Mouse (Mus musculus) heart, embryonic 16.5 days (tissue): Measurements from ENCODE around the gene Gm5617. TPM values are rescaled to one million over a fixed set of nuclear protein-coding genes. Genes with fewer than 3 reads are reported as not detected.
"Not testable (repeated sequence)": the region's sequence is repeated elsewhere in the genome, so short reads cannot be mapped to it uniquely, and the experiment has no call there.

Experiments used
- ATAC-seq: fragments of 200-750 bp; cut with Nextera tagmentation; replicated peaks from 2 replicates; pipeline ENCODE4 v1.8.0; 2017; ENCODE audit warnings: moderate number of reproducible peaks; ENCODE audit not compliant: insufficient read depth, low FRiP score; ENCODE audit errors: extremely low read depth
- H3K27ac ChIP-seq: fragments of 300-500 bp; sonication (generic); 2 replicates; pipeline ENCODE4 v1.5.1; 2014; ENCODE audit warnings: mild to moderate bottlenecking, low read length, control low read depth, moderate library complexity
- H3K27me3 ChIP-seq: fragments of 300-500 bp; sonication (generic); 2 replicates; pipeline ENCODE4 v1.6.1; 2014; ENCODE audit warnings: low read length, mixed read lengths; ENCODE audit not compliant: control insufficient read depth, insufficient read depth
- H3K36me3 ChIP-seq: fragments of 300-500 bp; sonication (generic); 2 replicates; pipeline ENCODE4 v1.6.1; 2014; ENCODE audit not compliant: control insufficient read depth, insufficient read depth
- H3K4me1 ChIP-seq: fragments of 300-500 bp; sonication (generic); 2 replicates; pipeline ENCODE4 v1.6.1; 2014; ENCODE audit warnings: low read length, mixed read lengths; ENCODE audit not compliant: control insufficient read depth, insufficient read depth
- H3K4me2 ChIP-seq: fragments of 300-500 bp; sonication (generic); 2 replicates; pipeline ENCODE4 v1.6.1; 2014; ENCODE audit warnings: low read depth, mild to moderate bottlenecking, control low read depth, low read length
- H3K4me3 ChIP-seq: fragments of 300-500 bp; sonication (generic); 2 replicates; pipeline ENCODE4 v1.5.1; 2014; ENCODE audit warnings: mild to moderate bottlenecking, control low read depth, low read length
- H3K9ac ChIP-seq: fragments of 300-500 bp; sonication (generic); 2 replicates; pipeline ENCODE4 v1.6.1; 2014; ENCODE audit warnings: low read length, control low read depth
- H3K9me3 ChIP-seq: fragments of 300-500 bp; sonication (generic); replicated peaks from 2 replicates; pipeline ENCODE4 v1.6.1; 2016; ENCODE audit warnings: low read length; ENCODE audit not compliant: control insufficient read depth
- WGBS: fragments of 180-500 bp; shearing (Covaris S2); extraction: QIAGEN DNeasy Blood & Tissue Kit; methylation state at CpG from one replicate; pipeline ENCODE4 v1.1.7; 2014; 5-methylcytosine and 5-hydroxymethylcytosine counted together
- polyA plus RNA-seq: library from polyadenylated mRNA; unstranded; fragments of >200 nt; fragmentation: Nextera tagmentation; extraction: Ambion mirVana; gene quantifications from 2 replicates; pipeline ENCODE4 v1.2.1, GENCODE M21; 2015

The Gm5617 gene
- polyA plus RNA-seq, 1 experiment from 2014 or later = 32.3 TPM

DNA sequence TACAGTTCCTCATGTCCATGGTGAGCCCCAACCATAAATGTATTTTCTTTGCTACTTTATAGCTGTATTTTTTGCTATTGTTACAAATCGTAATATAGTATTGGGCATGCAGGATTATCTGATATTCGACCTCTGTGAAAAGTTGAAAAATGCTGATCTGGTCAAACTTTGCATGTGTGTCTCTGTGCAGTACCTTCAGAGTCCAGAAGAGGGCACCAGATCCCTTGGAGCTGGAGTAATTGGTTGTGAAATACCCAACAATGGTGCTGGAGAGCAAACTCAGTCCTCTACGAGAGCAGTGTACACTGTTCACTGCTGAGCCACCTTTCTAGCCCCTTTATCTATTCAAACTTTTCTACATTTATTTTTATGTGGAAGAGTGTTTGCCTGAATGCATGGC lies 28.4 kb upstream of the Gm5617 start:
- Histone ChIP-seq H3K36me3 (peaks cover 22% of the 10 kb centered on the region), H3K4me2 (no peak overlapping the region), H3K27ac (no peak overlapping the region), H3K9me3 (peaks cover 7% of the 10 kb centered on the region; the same call in 1 of the 2 replicates), H3K27me3 (no peaks in the 10 kb centered on the region), H3K4me1 (no peaks in the 10 kb centered on the region), H3K9ac (no peak overlapping the region), H3K4me3 (no peak overlapping the region)
- WGBS = 54% methylated on average over 3 of the region's 3 CpGs
- ATAC-seq = no peak

DNA sequence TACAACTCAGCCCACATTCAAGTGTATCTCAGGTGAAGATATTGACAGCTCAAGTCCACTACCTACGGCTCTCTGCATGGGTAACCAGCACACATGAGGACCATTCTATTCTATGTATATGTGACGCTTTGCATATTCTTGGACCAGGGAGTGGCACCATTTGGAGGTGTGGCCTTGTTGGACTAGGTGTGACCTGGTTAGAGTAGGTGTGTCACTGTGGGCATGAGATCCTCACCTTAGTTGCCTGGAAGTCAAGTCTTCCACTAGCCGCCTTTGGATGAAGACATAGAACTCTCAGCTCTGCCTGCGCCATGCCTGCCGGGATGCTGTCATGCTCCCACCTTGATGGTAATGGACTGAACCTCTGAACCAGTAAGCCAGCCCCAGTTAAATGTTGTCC lies 27.8 kb upstream of the Gm5617 start:
- not testable (repeated sequence) for H3K4me2 ChIP-seq, H3K9ac ChIP-seq, H3K27me3 ChIP-seq, H3K4me1 ChIP-seq, ATAC-seq, H3K9me3 ChIP-seq, H3K4me3 ChIP-seq, H3K27ac ChIP-seq
- peaks cover 23% of the 10 kb centered on the region for H3K36me3 ChIP-seq
- over 99% methylated on average over 5 of the region's 5 CpGs for WGBS

DNA sequence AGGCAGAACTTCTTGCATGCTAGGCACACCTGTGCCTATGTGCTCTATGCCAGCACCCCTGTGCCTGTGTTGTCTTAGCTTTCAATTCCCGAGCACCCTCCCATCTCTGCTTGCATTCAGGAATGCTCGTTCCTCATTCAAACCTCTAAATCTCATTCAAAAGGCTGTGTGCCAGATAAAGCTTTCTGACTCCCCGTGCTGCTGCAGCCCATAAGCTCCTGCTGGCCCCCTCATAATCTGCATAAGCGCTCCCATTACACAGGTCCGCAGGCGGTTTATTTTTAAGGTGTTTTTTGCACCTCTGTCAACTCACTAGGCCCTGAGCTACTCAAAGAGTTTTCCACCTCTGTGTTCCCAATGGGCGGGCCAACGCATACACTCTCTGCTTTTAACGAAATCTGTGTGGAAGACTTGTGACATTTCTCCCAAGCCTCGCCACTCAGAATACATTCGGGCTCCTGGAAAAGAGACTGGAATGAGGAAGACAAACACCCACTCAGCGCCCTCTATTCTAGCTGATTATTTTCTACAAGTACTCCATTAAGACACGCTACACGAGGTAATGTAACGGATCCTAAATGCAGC lies 22.7 kb upstream of the Gm5617 start:
- Histone ChIP-seq H3K27ac (no peak overlapping the region), H3K27me3 (no peaks in the 10 kb centered on the region), H3K4me3 (no peak overlapping the region), H3K9ac (no peak overlapping the region), H3K36me3 (peaks cover 16% of the 10 kb centered on the region), H3K9me3 (no peaks in the 10 kb centered on the region), H3K4me2 (no peak overlapping the region), H3K4me1 (no peaks in the 10 kb centered on the region)
- WGBS = 85% methylated on average over 15 of the region's 15 CpGs
- no peak for ATAC-seq

DNA sequence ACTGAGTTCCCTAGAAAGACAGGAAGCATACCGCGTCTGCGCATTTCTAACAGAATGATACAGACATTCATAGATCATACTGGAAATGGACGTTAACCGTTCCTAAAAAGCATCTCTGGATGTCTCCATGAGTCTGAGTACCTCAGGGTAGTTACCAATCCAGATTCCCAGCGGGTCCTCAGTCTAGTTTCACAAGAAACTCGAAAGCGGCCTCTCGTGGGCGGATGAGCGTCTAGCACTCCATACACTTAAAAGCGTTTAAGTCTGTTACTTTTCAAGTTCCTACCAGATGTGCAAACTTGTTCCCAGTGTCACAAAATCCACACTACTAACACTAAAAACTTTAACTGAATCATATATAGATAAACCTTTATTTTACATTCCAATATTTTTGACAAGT lies 22.1 kb upstream of the Gm5617 start:
- no peak for ATAC-seq
- no peak overlapping the region for H3K27ac ChIP-seq
- H3K36me3 ChIP-seq = peaks cover 18% of the 10 kb centered on the region
- no peak overlapping the region for H3K4me3 ChIP-seq
- H3K9me3 ChIP-seq = no peaks in the 10 kb centered on the region
- no peaks in the 10 kb centered on the region for H3K27me3 ChIP-seq
- H3K4me2 ChIP-seq = no peak overlapping the region
- H3K9ac ChIP-seq = no peak overlapping the region
- WGBS = 91% methylated on average over 12 of the region's 12 CpGs
- H3K4me1 ChIP-seq = no peaks in the 10 kb centered on the region

DNA sequence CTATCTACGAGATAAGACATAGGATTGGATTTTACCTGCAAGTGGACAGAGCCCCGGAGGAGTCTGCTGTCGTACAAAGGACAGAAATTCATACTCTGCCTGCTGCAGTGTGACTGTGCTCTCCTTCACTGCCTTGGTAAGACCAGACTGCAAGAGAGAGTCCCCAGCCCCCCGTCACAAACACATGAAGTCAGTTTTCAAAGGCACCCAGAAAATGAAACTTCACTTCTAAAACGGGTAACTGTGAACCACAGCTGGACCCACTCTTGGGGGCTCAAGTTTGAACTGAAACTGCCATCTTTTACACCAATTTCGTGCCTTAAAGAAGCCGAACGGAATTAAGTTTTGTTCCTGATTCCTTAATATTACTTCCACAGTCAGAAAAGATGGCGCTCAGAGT lies 20.9 kb upstream of the Gm5617 start:
- H3K9ac ChIP-seq = no peak overlapping the region
- H3K36me3 ChIP-seq = peaks cover 17% of the 10 kb centered on the region
- no peaks in the 10 kb centered on the region for H3K27me3 ChIP-seq
- H3K9me3 ChIP-seq = no peaks in the 10 kb centered on the region
- ATAC-seq = no peak
- no peak overlapping the region for H3K27ac ChIP-seq
- no peaks in the 10 kb centered on the region for H3K4me1 ChIP-seq
- H3K4me2 ChIP-seq = no peak overlapping the region
- H3K4me3 ChIP-seq = no peak overlapping the region
- 88% methylated on average over 9 of the region's 9 CpGs for WGBS

DNA sequence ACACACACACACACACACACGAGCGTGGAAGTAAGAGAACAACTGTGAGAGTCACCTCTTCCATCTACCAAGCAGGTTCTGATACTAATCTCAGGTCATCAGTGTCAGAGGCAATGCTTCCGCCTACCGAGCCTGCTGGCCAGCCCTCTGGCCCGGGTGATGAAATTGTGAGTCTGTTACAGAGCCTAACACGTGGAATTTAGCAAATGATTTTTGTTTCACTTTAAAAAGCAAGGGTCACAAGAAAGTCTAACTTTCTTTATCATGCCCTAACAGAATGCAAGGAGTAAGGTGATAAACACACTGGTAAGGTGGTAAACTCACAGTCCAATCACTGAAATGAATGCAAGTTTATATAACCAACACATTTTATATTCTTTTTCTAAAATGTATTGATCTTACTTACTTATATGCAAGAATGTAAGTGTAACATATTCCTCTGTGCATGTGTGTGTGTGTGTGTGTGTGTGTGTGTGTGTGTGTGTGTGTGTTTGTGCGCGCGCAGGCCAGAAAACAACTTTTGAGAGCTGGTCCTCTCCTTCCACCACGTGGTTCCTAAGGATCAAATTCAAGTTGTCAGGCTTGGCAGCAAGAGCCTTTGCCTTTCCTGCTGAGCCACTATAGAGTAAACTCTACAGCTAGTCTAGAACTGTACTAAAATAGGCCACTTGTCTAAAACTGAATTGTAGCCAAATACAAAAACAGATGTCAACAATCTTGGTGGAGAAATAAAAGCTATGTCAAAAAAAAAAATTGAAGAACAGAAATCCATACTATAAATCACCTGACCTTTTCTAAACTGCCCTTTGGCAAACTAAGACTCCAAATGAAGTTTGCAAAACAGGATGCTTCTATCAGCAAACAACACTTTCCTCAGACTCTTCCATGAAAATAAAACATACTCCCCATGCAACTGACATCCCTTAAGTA lies 18.7 kb upstream of the Gm5617 start:
- no peak overlapping the region for H3K9ac ChIP-seq
- peaks cover 11% of the 10 kb centered on the region; the same call in 1 of the 2 replicates for H3K4me1 ChIP-seq
- WGBS = 88% methylated on average over 10 of the region's 10 CpGs
- no peak overlapping the region for H3K27ac ChIP-seq
- H3K9me3 ChIP-seq = no peaks in the 10 kb centered on the region
- peaks cover 11% of the 10 kb centered on the region; the same call in 1 of the 2 replicates for H3K36me3 ChIP-seq
- no peak overlapping the region for H3K4me2 ChIP-seq
- ATAC-seq = no peak
- no peaks in the 10 kb centered on the region for H3K27me3 ChIP-seq
- no peak overlapping the region for H3K4me3 ChIP-seq

DNA sequence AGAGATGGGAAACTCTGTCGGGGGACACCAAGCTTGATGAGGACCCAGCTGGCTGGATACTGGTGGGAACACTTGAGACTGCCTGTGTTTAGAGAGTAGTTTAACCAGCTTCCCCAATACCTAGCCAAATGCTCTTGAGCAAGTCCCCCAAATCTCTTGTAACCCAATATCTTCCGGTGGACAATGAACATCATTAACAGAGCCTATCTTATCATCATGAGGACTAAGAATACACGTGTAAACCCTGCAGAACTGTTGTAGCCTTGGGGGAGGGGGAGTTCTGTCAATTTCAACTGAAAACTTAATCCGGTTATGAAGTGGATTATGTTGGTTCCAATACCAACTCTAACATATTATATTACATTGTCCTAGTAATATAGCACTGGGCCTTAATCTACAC lies 16.4 kb upstream of the Gm5617 start:
- H3K9ac ChIP-seq = no peak overlapping the region
- H3K36me3 ChIP-seq = peaks cover 7% of the 10 kb centered on the region; the same call in 1 of the 2 replicates
- WGBS = 82% methylated on average over 4 of the region's 4 CpGs
- ATAC-seq = no peak
- no peaks in the 10 kb centered on the region for H3K9me3 ChIP-seq
- no peaks in the 10 kb centered on the region for H3K27me3 ChIP-seq
- peaks cover 11% of the 10 kb centered on the region; the same call in 1 of the 2 replicates for H3K4me1 ChIP-seq
- no peak overlapping the region for H3K4me3 ChIP-seq
- H3K27ac ChIP-seq = no peak overlapping the region
- H3K4me2 ChIP-seq = no peak overlapping the region

DNA sequence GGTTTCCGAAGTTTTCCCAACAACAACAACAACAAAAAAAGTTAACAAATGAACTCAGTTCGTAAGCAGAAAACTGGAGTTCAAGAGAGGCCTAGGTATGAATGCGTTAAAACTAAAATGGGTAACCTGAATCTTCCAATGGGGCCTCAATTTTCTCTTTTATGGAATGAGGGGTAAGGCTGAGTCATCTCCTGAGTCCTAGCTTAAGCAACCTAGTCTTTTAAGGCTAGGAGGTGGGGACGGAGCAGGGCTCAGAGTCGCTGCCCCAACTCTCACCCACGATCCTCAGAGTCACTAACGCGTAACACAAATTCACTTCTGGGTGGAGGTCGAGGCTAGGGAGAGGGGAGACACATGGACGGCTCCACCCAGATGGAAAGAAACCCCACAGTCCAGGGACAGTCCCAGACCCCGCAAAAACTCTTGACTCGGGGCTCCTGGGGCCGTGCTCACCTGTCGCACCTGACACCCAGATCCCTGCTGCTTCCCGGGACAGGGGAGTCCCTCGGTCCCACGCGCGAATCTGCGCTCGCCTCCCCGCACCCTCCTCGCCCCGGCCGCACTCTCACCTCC lies 15.3 kb upstream of the Gm5617 start:
- peak overlapping the region; percentile 19; the same call in 1 of the 2 replicates for H3K27ac ChIP-seq
- WGBS = 6% methylated on average over 25 of the region's 25 CpGs
- peak overlapping the region; percentile 96 for H3K4me2 ChIP-seq

More for the DNA sequence above, 15.3 kb upstream of the Gm5617 start:
- no peak; the same call in 1 of the 2 replicates for ATAC-seq
- Histone ChIP-seq H3K36me3 (peaks cover 8% of the 10 kb centered on the region), H3K9me3 (no peaks in the 10 kb centered on the region), H3K4me1 (peaks cover 11% of the 10 kb centered on the region; the same call in 1 of the 2 replicates), H3K9ac (peak overlapping the region; percentile 79), H3K27me3 (no peaks in the 10 kb centered on the region), H3K4me3 (peak overlapping the region; percentile 82)
